Mouse (Mus musculus) thymus, adult 2 months (tissue): ENCODE data around the gene Smarca2.

Source experiments
- CTCF ChIP-seq: fragments of 200-500 bp; IDR thresholded peaks from 2 replicates; pipeline ENCODE4 v1.5.1; 2012; ENCODE audit warnings: mild to moderate bottlenecking, control low read depth, low read length, moderate library complexity, borderline replicate concordance; ENCODE audit not compliant: control insufficient read depth, poor library complexity, insufficient read depth; ENCODE audit errors: extremely low read depth
- POLR2A ChIP-seq: fragments of 200-500 bp; IDR thresholded peaks from 2 replicates; pipeline ENCODE4 v1.6.1; 2012; ENCODE audit warnings: mild to moderate bottlenecking, low read length, control low read depth, moderate library complexity; ENCODE audit not compliant: control insufficient read depth, poor library complexity, insufficient read depth; ENCODE audit errors: extremely low read depth

DNA sequence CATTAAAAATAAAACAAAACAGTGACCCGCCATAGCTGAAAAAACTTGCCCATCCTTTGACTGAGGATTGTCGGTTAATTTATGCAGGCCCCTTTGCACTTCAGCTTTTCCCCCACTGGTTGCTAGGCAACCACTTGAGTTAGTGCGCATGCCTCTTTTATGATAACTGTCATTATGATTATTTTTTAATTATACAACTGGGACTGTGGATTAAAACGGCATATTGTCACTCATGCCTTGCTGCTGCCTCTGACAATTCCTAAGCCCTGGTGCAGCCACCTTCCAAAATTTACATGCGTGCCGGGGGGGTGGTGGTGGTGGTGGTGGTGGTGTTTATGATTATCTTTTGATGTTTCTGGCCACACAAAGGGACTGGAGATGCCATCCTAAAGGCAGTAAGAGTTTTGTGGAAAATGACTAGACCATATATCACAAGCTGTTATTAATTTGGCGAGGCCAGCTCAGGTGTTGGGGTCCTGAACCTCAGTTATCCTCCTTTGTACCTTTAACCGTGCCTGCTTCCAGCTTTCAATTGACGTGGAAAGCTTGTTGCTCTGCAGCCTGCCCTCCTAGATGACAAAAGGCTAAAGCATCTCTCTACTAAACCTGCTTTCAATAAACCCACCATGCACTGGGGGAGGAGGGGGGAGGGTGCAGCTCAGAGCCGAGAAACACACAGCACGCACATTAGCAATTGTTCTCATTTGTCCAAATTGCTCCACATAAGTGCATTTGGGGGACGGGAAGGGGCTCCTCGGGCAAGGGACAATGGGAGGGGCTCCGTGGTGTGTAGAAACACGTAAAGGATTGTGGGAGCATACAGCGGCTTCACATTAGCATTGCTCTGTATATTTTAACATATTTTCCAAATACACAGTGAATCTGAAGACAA is 165.0 kb downstream of the Smarca2 start:
- no peak for TF ChIP-seq CTCF
- no peak for TF ChIP-seq POLR2A
